Mouse (Mus musculus) stomach, postnatal 0 days (tissue): ENCODE measurements around the gene Mesp1. TPM values are rescaled to one million over a fixed set of nuclear protein-coding genes. Genes with fewer than 3 reads are reported as not detected.

Source experiments
- ATAC-seq: fragments of 200-750 bp; cut with Nextera tagmentation; 2 replicates; pipeline ENCODE4 v1.8.0; 2017; ENCODE audit not compliant: low FRiP score, low TSS enrichment
- DNase-seq: peaks from one replicate; pipeline ENCODE4 v3.0.0-alpha.2; 2016; ENCODE audit warnings: low spot score
- H3K27ac ChIP-seq: fragments of 300-500 bp; sonication (generic); replicated peaks from 2 replicates; pipeline ENCODE4 v1.5.1; 2014; ENCODE audit warnings: mild to moderate bottlenecking, control low read depth
- H3K27me3 ChIP-seq: fragments of 300-500 bp; sonication (generic); 2 replicates; pipeline ENCODE4 v1.6.1; 2014; ENCODE audit warnings: low read length; ENCODE audit not compliant: control insufficient read depth, insufficient read depth
- H3K36me3 ChIP-seq: fragments of 300-500 bp; sonication (generic); 2 replicates; pipeline ENCODE4 v1.6.1; 2014; ENCODE audit warnings: low read length, mixed read lengths; ENCODE audit not compliant: control insufficient read depth, insufficient read depth
- H3K4me1 ChIP-seq: fragments of 300-500 bp; sonication (generic); replicated peaks from 2 replicates; pipeline ENCODE4 v1.6.1; 2014; ENCODE audit warnings: antibody characterized with exemption; ENCODE audit not compliant: control insufficient read depth, insufficient read depth
- H3K4me2 ChIP-seq: fragments of 300-500 bp; sonication (generic); replicated peaks from 2 replicates; pipeline ENCODE4 v1.6.1; 2014; ENCODE audit warnings: low read depth, mild to moderate bottlenecking, control low read depth, moderate library complexity
- H3K4me3 ChIP-seq: fragments of 300-500 bp; sonication (generic); 2 replicates; pipeline ENCODE4 v1.5.1; 2014; ENCODE audit warnings: low read depth, low read length, control low read depth
- H3K9ac ChIP-seq: fragments of 300-500 bp; sonication (generic); 2 replicates; pipeline ENCODE4 v1.6.1; 2014; ENCODE audit warnings: mild to moderate bottlenecking, low read length, control low read depth, mixed read lengths
- H3K9me3 ChIP-seq: fragments of 300-500 bp; sonication (generic); 2 replicates; pipeline ENCODE4 v1.6.1; 2016; ENCODE audit warnings: low read length; ENCODE audit not compliant: control insufficient read depth
- CTCF ChIP-seq: IDR thresholded peaks from 2 replicates; pipeline ENCODE4 v1.5.1; 2016; ENCODE audit warnings: antibody characterized with exemption, low read depth, mild to moderate bottlenecking, moderate library complexity
- EP300 ChIP-seq: optimal IDR thresholded peaks from 2 replicates; pipeline ENCODE3; 2016; ENCODE audit warnings: antibody characterized with exemption
- WGBS: fragments of 180-500 bp; shearing (Covaris S2); extraction: QIAGEN DNeasy Blood & Tissue Kit; methylation state at CpG from one replicate; pipeline ENCODE4 v1.1.7; 2014; 5-methylcytosine and 5-hydroxymethylcytosine counted together
- polyA plus RNA-seq: library from polyadenylated mRNA; unstranded; fragments of >200 nt; fragmentation: Nextera tagmentation; extraction: Ambion mirVana; gene quantifications from 2 replicates; pipeline ENCODE4 v1.2.1, GENCODE M21; 2015

The Mesp1 gene
- polyA plus RNA-seq, 1 experiment from 2014 or later, result not detected

- H3K4me2 ChIP-seq, result no peak overlapping the region
- no peaks in the 10 kb centered on the region for H3K9me3 ChIP-seq
- H3K27ac ChIP-seq, result peak overlapping the region; percentile 70
- no peaks in the 10 kb centered on the region for H3K4me1 ChIP-seq
- ATAC-seq (no peak), DNase-seq (peak; percentile 20)
- H3K9ac ChIP-seq, result no peak overlapping the region
- H3K27me3 ChIP-seq, result no peaks in the 10 kb centered on the region
- TF ChIP-seq CTCF, result no peak
- TF ChIP-seq EP300, result no peak
- 46% methylated on average over 6 of the region's 6 CpGs for WGBS
- no peaks in the 10 kb centered on the region for H3K36me3 ChIP-seq
- no peak overlapping the region for H3K4me3 ChIP-seq
Observed at GRCm38 (mm10) chr7:79831145-79831544, 37.6 kb upstream of the Mesp1 start.

DNA sequence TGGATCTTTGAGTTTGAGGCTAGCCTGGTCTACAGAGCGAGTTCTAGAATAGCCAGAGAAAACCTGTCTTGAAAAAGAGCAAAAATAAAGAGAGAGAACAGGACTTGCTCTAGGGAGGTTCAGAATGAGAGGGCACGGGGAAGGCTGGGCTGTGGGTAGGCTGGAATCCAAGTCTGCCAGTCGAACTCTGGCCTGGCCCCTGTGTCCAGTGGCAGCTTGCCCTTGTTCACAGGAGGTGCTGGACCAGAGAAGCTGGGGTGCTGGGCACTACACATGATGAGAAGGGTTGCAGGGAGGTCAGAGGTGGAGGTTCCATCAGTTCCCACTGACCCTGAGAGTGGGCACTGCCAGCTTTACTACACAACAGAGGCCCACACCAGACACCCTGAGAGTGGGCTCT is 34.8 kb upstream of the Mesp1 start:
- DNase-seq (no peak), ATAC-seq (no peak)
- Histone ChIP-seq H3K36me3 (no peaks in the 10 kb centered on the region), H3K9ac (no peak overlapping the region), H3K4me3 (no peak overlapping the region), H3K4me2 (no peak overlapping the region), H3K27me3 (no peaks in the 10 kb centered on the region), H3K9me3 (no peaks in the 10 kb centered on the region), H3K4me1 (no peaks in the 10 kb centered on the region), H3K27ac (no peak overlapping the region)
- 91% methylated on average over 3 of the region's 3 CpGs for WGBS
- no peak for TF ChIP-seq CTCF
- TF ChIP-seq EP300, result no peak

DNA sequence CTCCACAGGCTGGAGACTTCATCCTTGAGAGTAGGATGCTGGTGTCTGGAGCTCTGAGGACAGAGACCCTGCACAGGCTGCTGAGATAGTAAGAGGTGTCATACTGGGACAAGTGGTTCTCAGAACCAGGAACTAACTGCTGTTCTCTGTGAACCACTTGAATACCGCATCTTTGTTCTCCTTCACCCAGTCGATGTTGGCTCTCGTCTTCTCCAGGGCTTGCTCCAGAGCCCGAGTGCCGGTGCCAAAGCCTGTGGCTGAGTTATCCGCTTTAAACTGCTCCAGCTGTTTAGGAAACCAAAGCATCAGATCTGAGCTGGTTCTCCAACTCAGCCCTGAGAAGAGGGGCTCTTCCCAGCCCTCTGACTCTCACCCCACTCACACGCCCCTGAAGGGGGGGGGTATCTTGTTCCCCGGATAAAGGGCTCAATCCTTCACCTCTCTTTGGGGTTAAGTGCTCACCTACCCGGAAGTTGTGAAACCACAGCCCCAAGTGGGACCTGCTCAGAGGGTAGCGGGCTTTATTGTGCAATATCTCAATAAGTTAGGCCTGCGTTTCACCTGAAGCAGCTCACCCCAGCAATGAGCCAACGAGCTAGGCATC is 28.6 kb upstream of the Mesp1 start:
- ATAC-seq, result no peak

DNA sequence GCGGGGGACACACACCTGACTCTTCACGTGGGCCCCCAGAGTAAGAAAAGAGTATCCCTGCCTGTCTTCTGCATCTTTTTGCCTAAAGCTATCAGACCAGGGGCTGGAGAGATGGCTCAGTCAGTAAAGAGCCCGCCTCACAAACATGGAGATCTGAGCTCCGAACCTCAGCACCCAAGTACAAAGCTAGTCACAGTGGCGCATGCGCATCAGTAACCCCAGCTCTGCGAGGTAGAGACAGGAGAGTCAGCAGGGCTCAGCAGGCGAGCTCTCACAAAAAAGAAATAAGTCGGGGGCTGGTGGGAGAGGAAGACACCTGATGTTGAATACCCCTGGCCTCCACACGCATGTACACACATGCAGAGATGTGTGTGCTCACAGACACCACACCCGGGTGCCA is 26.4 kb upstream of the Mesp1 start:
- DNase-seq, result no peak
- no peak overlapping the region for H3K4me3 ChIP-seq
- H3K27me3 ChIP-seq, result no peaks in the 10 kb centered on the region
- no peak overlapping the region for H3K9ac ChIP-seq
- H3K9me3 ChIP-seq, result no peaks in the 10 kb centered on the region
- H3K4me1 ChIP-seq, result no peaks in the 10 kb centered on the region
- 54% methylated on average over 11 of the region's 11 CpGs for WGBS
- no peak overlapping the region for H3K4me2 ChIP-seq
- no peaks in the 10 kb centered on the region for H3K36me3 ChIP-seq
- TF ChIP-seq EP300, result no peak
- TF ChIP-seq CTCF, result no peak
- no peak overlapping the region for H3K27ac ChIP-seq
- ATAC-seq, result no peak

More for the DNA sequence above, 28.6 kb upstream of the Mesp1 start:
- no peaks in the 10 kb centered on the region for H3K9me3 ChIP-seq
- WGBS, result 75% methylated on average over 12 of the region's 12 CpGs
- H3K4me3 ChIP-seq, result no peak overlapping the region
- no peaks in the 10 kb centered on the region for H3K36me3 ChIP-seq
- no peak for TF ChIP-seq EP300
- TF ChIP-seq CTCF, result no peak
- H3K27me3 ChIP-seq, result no peaks in the 10 kb centered on the region
- H3K27ac ChIP-seq, result no peak overlapping the region
- H3K9ac ChIP-seq, result no peak overlapping the region
- DNase-seq, result no peak
- H3K4me2 ChIP-seq, result no peak overlapping the region
- H3K4me1 ChIP-seq, result no peaks in the 10 kb centered on the region

- Histone ChIP-seq H3K27me3 (no peaks in the 10 kb centered on the region), H3K9ac (no peak overlapping the region), H3K4me3 (no peak overlapping the region), H3K4me1 (no peaks in the 10 kb centered on the region), H3K27ac (no peak overlapping the region), H3K36me3 (no peaks in the 10 kb centered on the region), H3K4me2 (no peak overlapping the region), H3K9me3 (no peaks in the 10 kb centered on the region)
- no peak for DNase-seq
- TF ChIP-seq EP300, result no peak
- no peak for TF ChIP-seq CTCF
- 36% methylated on average over 4 of the region's 4 CpGs for WGBS
- ATAC-seq, result no peak
Observed at GRCm38 (mm10) chr7:79819515-79819914, 25.9 kb upstream of the Mesp1 start.

- no peaks in the 10 kb centered on the region for H3K9me3 ChIP-seq
- H3K27ac ChIP-seq, result no peak overlapping the region
- no peaks in the 10 kb centered on the region for H3K27me3 ChIP-seq
- DNase-seq (no peak), ATAC-seq (no peak)
- no peaks in the 10 kb centered on the region for H3K36me3 ChIP-seq
- H3K9ac ChIP-seq, result no peak overlapping the region
- 19% methylated on average over 6 of the region's 6 CpGs for WGBS
- no peak for TF ChIP-seq CTCF
- TF ChIP-seq EP300, result no peak
- H3K4me3 ChIP-seq, result no peak overlapping the region
- H3K4me2 ChIP-seq, result no peak overlapping the region
- no peaks in the 10 kb centered on the region for H3K4me1 ChIP-seq
Observed at GRCm38 (mm10) chr7:79818321-79818720, 24.7 kb upstream of the Mesp1 start.
